Mouse (Mus musculus) CH12.LX (cell line): ENCODE results near the gene Trim69. TPM values are rescaled to one million over a fixed set of nuclear protein-coding genes. Genes with fewer than 3 reads are reported as not detected.
A peak's percentile ranks its signal among the peaks of the same experiment; 100 is the strongest.

Experiments used
- DNase-seq: peaks from one replicate; pipeline ENCODE4 v3.0.0-alpha.2; 2013; ENCODE audit errors: extremely low read depth
- H3K27ac ChIP-seq: 2 replicates; pipeline ENCODE4 v1.5.1; 2012; ENCODE audit warnings: low read depth, mild to moderate bottlenecking, control low read depth, moderate library complexity; ENCODE audit not compliant: insufficient read depth
- H3K27me3 ChIP-seq: replicated peaks from 2 replicates; pipeline ENCODE3; 2012; ENCODE audit warnings: inconsistent platforms
- H3K36me3 ChIP-seq, 2 experiments: replicated peaks in 1 of 2; 2 replicates each; pipeline versions ENCODE3 to v1.6.1; 2012; ENCODE audit warnings: inconsistent platforms in 1 of 2, low read length in 1 of 2, mild to moderate bottlenecking in 1 of 2, mixed read lengths in 1 of 2, moderate library complexity in 1 of 2; ENCODE audit not compliant: control insufficient read depth in 1 of 2, insufficient read depth in 1 of 2
- H3K4me1 ChIP-seq, 2 experiments: 2 replicates each; pipeline ENCODE4 v1.6.1; 2012; ENCODE audit warnings: inconsistent platforms in 1 of 2, moderate library complexity in 1 of 2; ENCODE audit not compliant: insufficient read depth in 2 of 2, control insufficient read depth in 1 of 2
- H3K4me2 ChIP-seq: 2 replicates; pipeline ENCODE4 v1.6.1; 2012; ENCODE audit warnings: low read depth, mild to moderate bottlenecking, control low read depth; ENCODE audit not compliant: poor library complexity, insufficient read depth, severe bottlenecking
- H3K4me3 ChIP-seq, 3 experiments: fragments of 150-350 bp in 1 of 3; sonication (generic) in 1 of 3; replicated peaks in 1 of 3; 2 replicates each; pipeline versions ENCODE3 to v1.5.1; 2011 to 2012; ENCODE audit warnings: low read depth in 2 of 3, low read length in 2 of 3, mild to moderate bottlenecking in 2 of 3, moderate library complexity in 2 of 3, control low read depth in 1 of 3, improper control_type of control experiment in 1 of 3, inconsistent platforms in 1 of 3, mixed read lengths in 1 of 3; ENCODE audit not compliant: poor library complexity in 1 of 3
- H3K79me2 ChIP-seq: replicated peaks from 2 replicates; pipeline ENCODE4 v1.6.1; 2012; ENCODE audit warnings: mild to moderate bottlenecking, moderate library complexity; ENCODE audit not compliant: control insufficient read depth, poor library complexity, insufficient read depth, severe bottlenecking; ENCODE audit errors: extremely low read depth
- H3K9ac ChIP-seq: 2 replicates; pipeline ENCODE4 v1.6.1; 2012; ENCODE audit warnings: low read depth, mild to moderate bottlenecking, control low read depth, moderate library complexity; ENCODE audit not compliant: insufficient read depth
- H3K9me3 ChIP-seq: replicated peaks from 2 replicates; pipeline ENCODE3; 2012; ENCODE audit warnings: low read length, inconsistent platforms, mixed read lengths
- CHD1 ChIP-seq: IDR thresholded peaks from 2 replicates; pipeline ENCODE4 v1.6.1; 2012; ENCODE audit warnings: low read depth, low read length, improper control_type of control experiment, inconsistent platforms
- CHD2 ChIP-seq: IDR thresholded peaks from 2 replicates; pipeline ENCODE4 v1.6.1; 2011; ENCODE audit warnings: low read length, improper control_type of control experiment
- CTCF ChIP-seq, 2 experiments: IDR thresholded peaks in 1 of 2; conservative IDR thresholded peaks in 1 of 2; 2 replicates each; pipeline ENCODE4 v1.5.1; 2011 to 2012; ENCODE audit warnings: low read depth in 2 of 2, low read length in 2 of 2, improper control_type of control experiment in 1 of 2, inconsistent platforms in 1 of 2, mild to moderate bottlenecking in 1 of 2, moderate library complexity in 1 of 2
- E2F4 ChIP-seq: IDR thresholded peaks from 2 replicates; pipeline ENCODE4 v1.6.1; 2011; ENCODE audit warnings: low read depth, low read length, improper control_type of control experiment; ENCODE audit not compliant: insufficient replicate concordance
- ELF1 ChIP-seq: IDR thresholded peaks from 2 replicates; pipeline ENCODE4 v1.6.1; 2014; ENCODE audit warnings: low read depth, mild to moderate bottlenecking, inconsistent platforms, low read length, improper control_type of control experiment
- EP300 ChIP-seq: IDR thresholded peaks from 2 replicates; pipeline ENCODE4 v1.6.1; 2011; ENCODE audit warnings: low read length, improper control_type of control experiment
- ETS1 ChIP-seq: conservative IDR thresholded peaks from 2 replicates; pipeline ENCODE4 v1.6.1; 2012; ENCODE audit warnings: low read depth, mild to moderate bottlenecking, inconsistent platforms, low read length, improper control_type of control experiment, moderate library complexity
- HCFC1 ChIP-seq: IDR thresholded peaks from 2 replicates; pipeline ENCODE4 v1.6.1; 2012; ENCODE audit warnings: low read depth, mild to moderate bottlenecking, inconsistent platforms, low read length, improper control_type of control experiment
- JUN ChIP-seq: IDR thresholded peaks from 2 replicates; pipeline ENCODE4 v1.6.1; 2011; ENCODE audit warnings: low read depth, mild to moderate bottlenecking, low read length, improper control_type of control experiment, moderate library complexity; ENCODE audit not compliant: insufficient read depth
- MAFK ChIP-seq: IDR thresholded peaks from 2 replicates; pipeline ENCODE4 v1.6.1; 2011; ENCODE audit warnings: low read length, improper control_type of control experiment; ENCODE audit not compliant: insufficient replicate concordance
- MAZ ChIP-seq: IDR thresholded peaks from 2 replicates; pipeline ENCODE4 v1.6.1; 2012; ENCODE audit warnings: low read depth, mild to moderate bottlenecking, inconsistent platforms, low read length, improper control_type of control experiment, moderate library complexity
- MEF2A ChIP-seq: IDR thresholded peaks from 2 replicates; pipeline ENCODE4 v1.6.1; 2014; ENCODE audit warnings: low read depth, mild to moderate bottlenecking, inconsistent platforms, low read length, improper control_type of control experiment, borderline replicate concordance
- MXI1 ChIP-seq: IDR thresholded peaks from 2 replicates; pipeline ENCODE4 v1.6.1; 2011; ENCODE audit warnings: mild to moderate bottlenecking, low read depth, low read length, improper control_type of control experiment
- MYC ChIP-seq: IDR thresholded peaks from 2 replicates; pipeline ENCODE4 v1.6.1; 2011; ENCODE audit warnings: low read depth, mild to moderate bottlenecking, improper control_type of control experiment, low read length
- NELFE ChIP-seq: IDR thresholded peaks from 2 replicates; pipeline ENCODE4 v1.6.1; 2011; ENCODE audit warnings: low read depth, low read length, improper control_type of control experiment
- NRF1 ChIP-seq: IDR thresholded peaks from 2 replicates; pipeline ENCODE4 v1.6.1; 2014; ENCODE audit warnings: low read depth, mild to moderate bottlenecking, inconsistent platforms, low read length, improper control_type of control experiment, moderate library complexity
- PAX5 ChIP-seq: IDR thresholded peaks from 2 replicates; pipeline ENCODE4 v1.6.1; 2012; ENCODE audit warnings: low read length, inconsistent platforms, mixed read lengths
- POLR2A ChIP-seq: IDR thresholded peaks from 2 replicates; pipeline ENCODE4 v1.6.1; 2011; ENCODE audit warnings: low read depth, mild to moderate bottlenecking, improper control_type of control experiment, low read length
- POLR2AphosphoS2 ChIP-seq: IDR thresholded peaks from 2 replicates; pipeline ENCODE4 v1.6.1; 2011; ENCODE audit warnings: low read depth, low read length, improper control_type of control experiment
- RCOR1 ChIP-seq: conservative IDR thresholded peaks from 2 replicates; pipeline ENCODE4 v1.6.1; 2012; ENCODE audit warnings: low read depth, mild to moderate bottlenecking, inconsistent platforms, low read length, improper control_type of control experiment
- SIN3A ChIP-seq: IDR thresholded peaks from 2 replicates; pipeline ENCODE4 v1.6.1; 2012; ENCODE audit warnings: low read length, improper control_type of control experiment, inconsistent platforms
- SMC3 ChIP-seq: IDR thresholded peaks from 2 replicates; pipeline ENCODE4 v1.6.1; 2011; ENCODE audit warnings: low read depth, low read length, improper control_type of control experiment
- TBP ChIP-seq: conservative IDR thresholded peaks from 2 replicates; pipeline ENCODE4 v1.6.1; 2011; ENCODE audit warnings: low read depth, low read length, improper control_type of control experiment
- UBTF ChIP-seq: IDR thresholded peaks from 2 replicates; pipeline ENCODE4 v1.6.1; 2012; ENCODE audit warnings: low read depth, mild to moderate bottlenecking, inconsistent platforms, low read length, improper control_type of control experiment, moderate library complexity
- USF1 ChIP-seq: IDR thresholded peaks from 2 replicates; pipeline ENCODE4 v1.6.1; 2014; ENCODE audit warnings: low read depth, mild to moderate bottlenecking, inconsistent platforms, low read length, improper control_type of control experiment
- ZKSCAN1 ChIP-seq: IDR thresholded peaks from 2 replicates; pipeline ENCODE4 v1.6.1; 2012; ENCODE audit warnings: low read depth, inconsistent platforms, low read length, improper control_type of control experiment, borderline replicate concordance
- ZMIZ1 ChIP-seq: IDR thresholded peaks from 2 replicates; pipeline ENCODE4 v1.6.1; 2012; ENCODE audit warnings: low read depth, mild to moderate bottlenecking, inconsistent platforms, low read length, improper control_type of control experiment
- ZNF384 ChIP-seq: IDR thresholded peaks from 2 replicates; pipeline ENCODE4 v1.6.1; 2012; ENCODE audit warnings: low read depth, low read length, improper control_type of control experiment, inconsistent platforms
- dilution Hi-C: fragments of 300-500 bp; cut with MboI; formaldehyde crosslinking; loops from 2 replicates; pipeline ENCODE4 v1.14.3; 2020; ENCODE audit warnings: low sequenced_read_pairs; ENCODE audit not compliant: extremely low pct_unique_long_range_greater_than_20kb, extremely low pct_ligation_motif_present
- in situ Hi-C: fragments of 300-500 bp; cut with MboI; formaldehyde crosslinking; loops from 3 replicates; pipeline ENCODE4 v1.14.3; 2019; ENCODE audit warnings: low sequenced_read_pairs, low pct_ligation_motif_present, low pct_unique_long_range_greater_than_20kb, mixed read lengths
- polyA plus RNA-seq: library from polyadenylated mRNA; unstranded; fragments of >175 nt; gene quantifications from 2 replicates; pipeline ENCODE4 v1.2.1, GENCODE M21; 2012; ENCODE audit warnings: low read depth; ENCODE audit not compliant: insufficient read length
- total RNA-seq, 2 experiments: library from RNA; depleted of rRNA; stranded (reverse); fragments of 300-350 nt in 1 of 2; fragments of >200 nt in 1 of 2; gene quantifications; 2 replicates each; pipeline ENCODE4 v1.2.3; 2012 to 2014

Gene Trim69
- total and polyA plus RNA-seq, 3 experiments = 0.08 to 0.24 (median 0.13) TPM

DNA sequence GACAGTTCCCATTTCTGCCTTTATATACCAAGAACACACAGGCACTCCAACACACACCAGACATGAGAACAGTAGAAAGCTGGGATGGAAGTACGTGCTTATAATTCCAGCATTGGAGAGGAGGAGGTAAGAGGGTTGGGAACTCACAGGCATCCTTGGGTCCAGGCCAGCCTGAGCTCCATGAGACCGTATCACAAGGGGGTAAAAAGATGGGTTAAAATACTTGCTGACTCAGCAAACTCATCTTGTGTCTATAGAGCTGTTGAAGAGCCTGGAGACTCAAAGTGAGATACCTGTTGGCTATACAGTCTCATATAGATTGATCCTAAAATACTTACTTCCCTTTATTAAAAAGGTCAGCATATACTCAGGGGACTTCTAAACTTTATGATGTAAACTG lies 43.6 kb upstream of the Trim69 start:
- Histone ChIP-seq H3K4me2 (peak overlapping the region; percentile 79), H3K4me3 (peak overlapping the region in 1 of 3 experiments; percentile 77)

DNA sequence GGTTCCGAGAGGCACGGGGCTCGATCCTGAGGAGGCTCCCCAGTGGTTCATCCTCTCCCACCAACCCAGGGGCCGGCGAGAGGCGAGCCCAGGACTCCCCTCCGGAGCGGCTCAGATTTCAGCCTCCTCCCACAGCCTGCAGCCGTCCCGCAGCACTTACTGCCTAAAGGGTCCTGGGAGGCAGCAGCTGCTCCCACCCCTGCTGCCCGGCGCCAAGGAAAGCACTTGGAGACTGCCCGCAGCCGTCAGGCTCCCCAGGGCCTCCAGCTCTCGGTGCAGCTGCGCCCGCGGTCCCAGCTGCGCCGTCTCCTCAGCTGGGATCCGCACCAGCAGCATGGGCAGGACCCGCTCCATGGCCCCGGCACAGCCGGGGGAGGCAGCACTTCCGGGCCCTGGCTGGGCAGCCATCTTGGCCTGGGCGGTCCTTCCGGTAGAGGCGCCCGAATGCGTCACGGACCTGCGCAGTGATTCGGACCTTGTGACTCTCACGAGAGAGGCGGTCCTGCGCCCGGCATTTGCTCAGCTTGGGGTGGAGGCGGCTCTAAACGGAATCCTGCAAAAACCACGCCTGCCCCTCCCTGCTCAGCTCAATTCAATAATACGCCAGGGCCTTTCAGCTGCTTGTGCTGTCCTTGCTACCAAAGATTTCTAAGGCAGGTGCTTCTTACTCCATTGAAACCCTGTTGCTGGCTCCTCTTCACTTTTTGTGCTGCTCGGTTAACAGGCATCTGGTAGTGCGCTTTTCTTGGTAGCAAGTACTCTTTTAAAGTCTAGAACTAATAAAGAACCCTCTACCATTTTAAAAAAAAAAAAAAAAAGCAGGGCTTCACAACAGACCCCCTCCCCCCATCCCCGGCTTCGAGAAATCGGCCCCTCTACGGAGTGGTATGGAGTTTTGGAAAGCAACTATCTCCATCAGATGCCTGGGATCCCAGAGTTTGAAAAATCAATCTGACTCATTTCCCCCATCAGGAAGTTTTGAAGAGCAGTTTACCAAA lies 42.2 kb upstream of the Trim69 start, which contains the start of gene Spg11:
Gene Spg11 (minus strand): TSS at position 426 of the 998 bp plus-strand sequence.
- in situ Hi-C loops (loop anchor here (5.0 kb wide), 1 partner anchor 44 kb away; the partner anchor contains the start of gene Trim69), dilution Hi-C loops (no loop called here)
- TF ChIP-seq RCOR1 = 0 out of 2 replicates have a peak, but pooled peaks have one; percentile 43
- TF ChIP-seq CTCF (conservative IDR thresholded peaks at IDR 0.05 in 1 of 2, IDR thresholded peaks at IDR 0.05 in 1 of 2; ENCODE audit: low read depth in 2 of 2, low read length in 2 of 2) = no peak
- peak; percentile 85 for TF ChIP-seq HCFC1
- TF ChIP-seq POLR2AphosphoS2 = peak; percentile 70; the same call in 1 of the 2 replicates
- TF ChIP-seq MAZ = peak; percentile 77; the same call in 1 of the 2 replicates
- no peak for TF ChIP-seq JUN
- peak; percentile 100 for TF ChIP-seq POLR2A
- peak; percentile 96 for TF ChIP-seq SIN3A
- TF ChIP-seq ELF1 = peak; percentile 97
- TF ChIP-seq UBTF = peak; percentile 64; the same call in 1 of the 2 replicates
- peak; percentile 82 for TF ChIP-seq TBP
- no peak; the same call in 1 of the 2 replicates for TF ChIP-seq SMC3
- peak; percentile 27; the same call in 1 of the 2 replicates for TF ChIP-seq MAFK
- 0 out of 2 replicates have a peak, but pooled peaks have one; percentile 42 for TF ChIP-seq MYC
- TF ChIP-seq USF1 = peak; percentile 57; the same call in 1 of the 2 replicates
- peak; percentile 76 for TF ChIP-seq ETS1
- TF ChIP-seq NRF1 = peak; percentile 95
- TF ChIP-seq ZKSCAN1 = no peak
- peak; percentile 84 for TF ChIP-seq CHD2
- no peak for TF ChIP-seq E2F4
- TF ChIP-seq MXI1 = peak; percentile 93
- peak; percentile 98 for TF ChIP-seq ZMIZ1
- no peak for TF ChIP-seq PAX5
- TF ChIP-seq EP300 = 0 out of 2 replicates have a peak, but pooled peaks have one; percentile 25
- TF ChIP-seq MEF2A = peak; percentile 59
- no peak for TF ChIP-seq CHD1
- peak; percentile 99 for TF ChIP-seq NELFE
- peak; percentile 83 for TF ChIP-seq ZNF384

More for the DNA sequence above, 43.6 kb upstream of the Trim69 start:
- Histone ChIP-seq H3K27me3 (no peaks in the 10 kb centered on the region), H3K27ac (no peak overlapping the region), H3K9me3 (no peaks in the 10 kb centered on the region), H3K9ac (peak overlapping the region; percentile 89; the same call in 1 of the 2 replicates), H3K79me2 (peaks cover 8% of the 10 kb centered on the region), H3K36me3 (peaks cover 16 to 25% of the 10 kb centered on the region in 2 experiments), H3K4me1 (peaks cover 2 to 17% of the 10 kb centered on the region in 2 experiments; a peak in 3 of 4 replicates)
- in situ Hi-C loops = loop anchor here (5.0 kb wide), 1 partner anchor 45 kb away; the partner anchor contains the start of gene Trim69
- dilution Hi-C loops = no loop called here
- TF ChIP-seq MAFK (peak; percentile 99), ZKSCAN1 (no peak)
- DNase-seq = no peak

More for the DNA sequence above, 42.2 kb upstream of the Trim69 start, which contains the start of gene Spg11:
- Histone ChIP-seq H3K9me3 (no peaks in the 10 kb centered on the region), H3K36me3 (peaks cover 11 to 18% of the 10 kb centered on the region in 2 experiments), H3K4me2 (peak within 1 kb of the TSS; percentile 79), H3K79me2 (peaks cover 8% of the 10 kb centered on the region), H3K4me3 (peak within 1 kb of the TSS; percentile 77 to 94 (median 92)), H3K27ac (peak within 1 kb of the TSS; percentile 30; the same call in 1 of the 2 replicates), H3K9ac (peak within 1 kb of the TSS; percentile 89), H3K27me3 (no peaks in the 10 kb centered on the region), H3K4me1 (peaks cover 2 to 17% of the 10 kb centered on the region in 2 experiments; a peak in 3 of 4 replicates)
- peak; percentile 98 for DNase-seq
